Mouse (Mus musculus) C2C12 (cell line): ENCODE measurements around the gene Irs3.

ENCODE experiments used
- CTCF ChIP-seq: IDR thresholded peaks from one replicate; pipeline ENCODE4 v1.5.1; 2011; ENCODE audit not compliant: control insufficient read depth, insufficient read depth, insufficient read length
- USF1 ChIP-seq: IDR thresholded peaks from one replicate; pipeline ENCODE4 v1.6.1; 2011; ENCODE audit warnings: low read depth, mild to moderate bottlenecking, control low read depth, moderate library complexity

GRCm38 (mm10) chr5:137679726-137680125, 34.2 kb upstream of the Irs3 start:
- no peak for TF ChIP-seq CTCF
- no peak for TF ChIP-seq USF1
